ENCODE assay signal across 9 mouse cellular contexts in the genomic region with DNA sequence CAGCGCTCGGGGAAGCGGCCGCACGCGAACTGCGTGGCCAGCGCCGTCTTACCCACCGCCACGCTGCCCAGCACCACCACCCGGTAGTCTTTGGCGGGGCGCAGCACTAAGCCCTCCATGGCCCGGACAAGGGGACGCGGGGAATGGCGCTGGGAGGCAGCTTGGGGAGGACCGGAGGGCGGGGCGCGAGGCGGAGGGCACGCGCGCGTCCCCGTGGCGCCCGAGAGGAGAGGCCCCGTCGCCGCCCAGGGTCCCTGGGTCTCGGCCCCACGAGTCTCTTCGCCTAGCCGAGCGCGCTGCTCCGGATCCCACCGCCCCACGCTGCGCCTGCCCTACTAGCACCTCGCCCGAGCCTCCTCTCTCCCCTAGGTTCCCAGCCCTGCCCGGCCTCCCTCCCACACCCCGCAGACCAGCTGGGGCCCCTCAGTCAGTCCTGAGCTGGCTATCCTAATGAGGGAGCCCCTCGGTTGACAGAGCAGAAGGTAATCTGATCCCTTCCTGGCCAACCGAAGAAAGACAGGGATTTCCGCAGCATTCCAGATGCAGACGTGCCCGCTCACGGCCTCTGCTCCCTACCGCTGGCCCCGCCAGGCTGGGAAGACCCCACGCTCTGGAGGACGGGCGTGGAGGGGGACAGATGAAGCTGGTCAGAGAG. TPM values are rescaled to one million over a fixed set of nuclear protein-coding genes. Genes with fewer than 3 reads are reported as not detected.
DNase-seq lines count a peak whose midpoint lies in the region; ATAC-seq and TF ChIP-seq lines count a peak whose summit lies in the region.
"Had no signal": no experiment of that assay in that cellular context is flagged by ENCODE, and none has a peak within 500 bp of the region (broad histone marks: within the 10 kb centered on the region; RNA-seq: fewer than 3 reads in every experiment).

A gene (minus strand): TSS at position 172 of the 655 bp plus-strand sequence.

- WGBS in forebrain, embryonic 12.5 days, result under 1% methylated on average over 53 of the region's 58 CpGs
- WGBS in intestine, embryonic 14.5 days, result under 1% methylated on average over 54 of the region's 58 CpGs

- no peak within 1 kb of the TSS for H3K27ac ChIP-seq in ES-Bruce4 (ENCODE audit: insufficient read depth, low read length)
- H3K27ac ChIP-seq in forebrain, embryonic 12.5 days, result no peak within 1 kb of the TSS
- H3K27ac ChIP-seq in intestine, embryonic 14.5 days (ENCODE audit: low read depth), result peak within 1 kb of the TSS; percentile 89

- no peaks in the 10 kb centered on the region; the same call in 1 of the 2 replicates for H3K4me1 ChIP-seq in erythroblast, embryonic 14.5 days (ENCODE audit: control insufficient read depth)
- H3K4me1 ChIP-seq in ES-Bruce4 (ENCODE audit: control insufficient read depth, insufficient read depth, low read length), result no peaks in the 10 kb centered on the region
- peaks cover 25% of the 10 kb centered on the region for H3K4me1 ChIP-seq in forebrain, embryonic 12.5 days
- peaks cover 21% of the 10 kb centered on the region for H3K4me1 ChIP-seq in intestine, embryonic 14.5 days (replicated peaks; ENCODE audit: control insufficient read depth, insufficient read depth, low read length)

- H3K4me3 ChIP-seq in erythroblast, embryonic 14.5 days (replicated peaks), result peak within 1 kb of the TSS; percentile 31
- H3K4me3 ChIP-seq in ES-Bruce4 (ENCODE audit: low read depth, low read length), result peak within 1 kb of the TSS; percentile 56
- peak within 1 kb of the TSS; percentile 40 for H3K4me3 ChIP-seq in forebrain, embryonic 12.5 days (replicated peaks)
- peak within 1 kb of the TSS; percentile 56 for H3K4me3 ChIP-seq in intestine, embryonic 14.5 days (ENCODE audit: low read depth, low read length)

- ATAC-seq in erythroblast, adult 5-6 weeks (replicated peaks; ENCODE audit: low FRiP score, poor library complexity, severe bottlenecking), result no peak
- ATAC-seq in forebrain, embryonic 12.5 days (ENCODE audit: low FRiP score), result peak; percentile 70; the same call in 1 of the 2 replicates
- peak; percentile 88 for ATAC-seq in intestine, embryonic 14.5 days (replicated peaks; ENCODE audit: low FRiP score, low TSS enrichment, low read depth)

- H3K4me2 ChIP-seq in forebrain, embryonic 12.5 days, result peak within 1 kb of the TSS; percentile 61
- H3K4me2 ChIP-seq in intestine, embryonic 14.5 days (ENCODE audit: low read length), result peak within 1 kb of the TSS; percentile 75

- H3K36me3 ChIP-seq in erythroblast, embryonic 14.5 days (ENCODE audit: control insufficient read depth), result no peaks in the 10 kb centered on the region
- H3K36me3 ChIP-seq in ES-Bruce4 (ENCODE audit: control insufficient read depth, insufficient read depth, low read length, poor library complexity, severe bottlenecking), result no peaks in the 10 kb centered on the region
- no peaks in the 10 kb centered on the region for H3K36me3 ChIP-seq in forebrain, embryonic 12.5 days (replicated peaks)
- no peaks in the 10 kb centered on the region for H3K36me3 ChIP-seq in intestine, embryonic 14.5 days (ENCODE audit: control insufficient read depth, insufficient read depth, low read length)

- no peak for TF ChIP-seq POLR2A in ES-Bruce4 (IDR thresholded peaks at IDR 0.05; ENCODE audit: insufficient read depth, low read length)

- TF ChIP-seq CTCF in ES-Bruce4 (IDR thresholded peaks at IDR 0.05; ENCODE audit: low read depth, low read length), result no peak

- peak; percentile 88 for DNase-seq in intestine, embryonic 14.5 days (ENCODE audit: low spot score)
- DNase-seq in mesoderm, embryonic 11.5 days (ENCODE audit: low read depth, low spot score), result peak; percentile 79
- DNase-seq in frontal cortex, postnatal 36 days (ENCODE audit: low spot score in 2 of 2), result no peak
- no peak for DNase-seq in layer of hippocampus, adult 18-20 months (ENCODE audit: low spot score in 2 of 2)

- peak within 1 kb of the TSS; percentile 29 for H3K9ac ChIP-seq in ES-Bruce4 (ENCODE audit: low read depth, poor library complexity, severe bottlenecking)
- peak within 1 kb of the TSS; percentile 44 for H3K9ac ChIP-seq in forebrain, embryonic 12.5 days
- peak within 1 kb of the TSS; percentile 65 for H3K9ac ChIP-seq in intestine, embryonic 14.5 days (ENCODE audit: low read length)

- TF ChIP-seq EP300 in ES-Bruce4 (IDR thresholded peaks at IDR 0.05; ENCODE audit: insufficient read depth, low read depth, low read length), result no peak

- peaks cover 14% of the 10 kb centered on the region; the same call in 1 of the 2 replicates for H3K9me3 ChIP-seq in erythroblast, embryonic 14.5 days (ENCODE audit: control insufficient read depth, low read length)
- H3K9me3 ChIP-seq in ES-Bruce4 (replicated peaks; ENCODE audit: control insufficient read depth, insufficient read depth, low read length, poor library complexity, severe bottlenecking), result no peaks in the 10 kb centered on the region
- H3K9me3 ChIP-seq in forebrain, embryonic 12.5 days, result no peaks in the 10 kb centered on the region
- H3K9me3 ChIP-seq in intestine, embryonic 14.5 days (ENCODE audit: control insufficient read depth, low read length), result no peaks in the 10 kb centered on the region

- peaks cover 93% of the 10 kb centered on the region for H3K27me3 ChIP-seq in erythroblast, embryonic 14.5 days (ENCODE audit: control insufficient read depth)
- no peaks in the 10 kb centered on the region; the same call in 1 of the 2 replicates for H3K27me3 ChIP-seq in ES-Bruce4 (ENCODE audit: control insufficient read depth, insufficient read depth, low read length, poor library complexity, severe bottlenecking)
- peaks cover 71% of the 10 kb centered on the region for H3K27me3 ChIP-seq in forebrain, embryonic 12.5 days
- peaks cover 15% of the 10 kb centered on the region; the same call in 1 of the 2 replicates for H3K27me3 ChIP-seq in intestine, embryonic 14.5 days (replicated peaks; ENCODE audit: control insufficient read depth, insufficient read depth, low read length)

RNA-seq across cellular contexts. Expression of the gene that starts here (rescaled TPM):
- not detected in 2 replicates for polyA plus RNA-seq in erythroblast, embryonic 14.5 days (2012)
- not detected in 2 replicates for total RNA-seq in erythroblast, adult 5-6 weeks (2015; ENCODE audit: low replicate concordance)
- total RNA-seq in erythroblast, adult 5-6 weeks (2017; ENCODE audit: low replicate concordance), result not detected in 2 replicates
- polyA plus RNA-seq in ES-Bruce4 (2011; ENCODE audit: insufficient read depth, insufficient read length, low read depth, missing spikeins), result 0.93 and 1.3 TPM in 2 replicates
- 2.5 and 3.5 TPM in 2 replicates for polyA plus RNA-seq in forebrain, embryonic 12.5 days (2016; fragmentation: Nextera tagmentation; extraction: Ambion mirVana)
- 27.5 and 33.8 TPM in 2 replicates for polyA plus RNA-seq in intestine, embryonic 14.5 days (2014; fragmentation: Nextera tagmentation; extraction: Ambion mirVana)
- total RNA-seq in layer of hippocampus, adult 18-20 months (2021), result 1 to 10 TPM; 3.7 to 3.9 TPM
- total RNA-seq: heart, adult 18-20 months had no signal

Comparison
In these comparisons a context has a peak if more than half of its experiments do, and no peak if none do; other contexts are left out.
1. RNA of the gene that starts here (total RNA-seq): 3.7 to 3.9 TPM in layer of hippocampus, adult 18-20 months; not detected in erythroblast, adult 5-6 weeks; every median in the first group is over 4 times any median in the second.
2. DNase-seq: peak in intestine, embryonic 14.5 days (single experiment) and mesoderm, embryonic 11.5 days (single experiment); none in frontal cortex, postnatal 36 days (0 of 2) and layer of hippocampus, adult 18-20 months (0 of 2).
3. Peak in every context shown above with its lines, with median percentiles within 50 percentile points of each other: H3K4me3 ChIP-seq and H3K9ac ChIP-seq.